In genomic region chr3:86112766-86113165, GRCm38 (mm10) we compare ENCODE assay signal across 25 mouse cellular contexts. TPM values are rescaled to one million over a fixed set of nuclear protein-coding genes. Genes with fewer than 3 reads are reported as not detected.
DNase-seq lines count a peak whose midpoint lies in the region; ATAC-seq and TF ChIP-seq lines count a peak whose summit lies in the region.
"Had no signal": no experiment of that assay in that cellular context is flagged by ENCODE, and none has a peak within 500 bp of the region (broad histone marks: within the 10 kb centered on the region; RNA-seq: fewer than 3 reads in every experiment).

No protein-coding gene starts in this region.

- H3K36me3 ChIP-seq in forebrain, postnatal 0 days (ENCODE audit: insufficient read depth) = peaks cover 5% of the 10 kb centered on the region; the same call in 1 of the 2 replicates
- 0 out of 2 replicates have a peak, but pooled peaks cover 4% of the 10 kb centered on the region for H3K36me3 ChIP-seq in forebrain, embryonic 15.5 days
- H3K36me3 ChIP-seq in liver, embryonic 12.5 days = peaks cover 29% of the 10 kb centered on the region
- H3K36me3 ChIP-seq in midbrain, embryonic 11.5 days (ENCODE audit: control insufficient read depth, insufficient read depth, low read length) = no peaks in the 10 kb centered on the region
- peaks cover 9% of the 10 kb centered on the region for H3K36me3 ChIP-seq in midbrain, embryonic 10.5 days

- no peak overlapping the region for H3K4me3 ChIP-seq in forebrain, postnatal 0 days (ENCODE audit: low read depth, low read length)
- H3K4me3 ChIP-seq in forebrain, embryonic 15.5 days = no peak overlapping the region
- no peak overlapping the region for H3K4me3 ChIP-seq in liver, embryonic 12.5 days
- H3K4me3 ChIP-seq in midbrain, embryonic 11.5 days (ENCODE audit: low read depth, low read length) = no peak overlapping the region
- H3K4me3 ChIP-seq in midbrain, embryonic 10.5 days = no peak overlapping the region
- H3K4me3 ChIP-seq: forebrain, embryonic 10.5 days; forebrain, embryonic 13.5 days; heart, embryonic 12.5 days; heart, embryonic 15.5 days; hindbrain, embryonic 10.5 days; hindbrain, embryonic 13.5 days had no signal

- H3K9me3 ChIP-seq in forebrain, postnatal 0 days (ENCODE audit: low read length) = no peaks in the 10 kb centered on the region
- H3K9me3 ChIP-seq in forebrain, embryonic 15.5 days = no peaks in the 10 kb centered on the region
- H3K9me3 ChIP-seq in liver, embryonic 12.5 days (replicated peaks) = peaks cover 7% of the 10 kb centered on the region; the same call in 1 of the 2 replicates
- no peaks in the 10 kb centered on the region for H3K9me3 ChIP-seq in midbrain, embryonic 11.5 days (ENCODE audit: control insufficient read depth, low read length)
- H3K9me3 ChIP-seq in midbrain, embryonic 10.5 days (replicated peaks) = no peaks in the 10 kb centered on the region; the same call in 1 of the 2 replicates
- H3K9me3 ChIP-seq: forebrain, embryonic 13.5 days; heart, embryonic 12.5 days; hindbrain, embryonic 13.5 days had no signal

- no peak for DNase-seq in forebrain, postnatal 0 days
- no peak for DNase-seq in liver
- DNase-seq in midbrain, embryonic 11.5 days (ENCODE audit: low spot score, missing footprints) = peak; percentile 69
- DNase-seq in midbrain, embryonic 10.5 days (ENCODE audit: low spot score) = no peak
- DNase-seq in kidney, adult 11 months = no peak
- DNase-seq: adrenal gland, adult 8-10 months; adrenal gland, postnatal 25 days; cerebellum, adult 11-12 months; cerebellum, adult 9-10 months; cerebellum, postnatal 14 days; gastrocnemius, postnatal 10 days; gastrocnemius, postnatal 36 days; heart, postnatal 10 days; heart, postnatal 36 days had no signal

- H3K4me2 ChIP-seq in forebrain, postnatal 0 days (ENCODE audit: low read depth) = no peak overlapping the region
- no peak overlapping the region for H3K4me2 ChIP-seq in forebrain, embryonic 15.5 days (replicated peaks)
- no peak overlapping the region for H3K4me2 ChIP-seq in liver, embryonic 12.5 days
- no peak overlapping the region for H3K4me2 ChIP-seq in midbrain, embryonic 11.5 days
- H3K4me2 ChIP-seq: forebrain, embryonic 13.5 days; heart, embryonic 12.5 days; heart, embryonic 15.5 days; hindbrain, embryonic 13.5 days had no signal

- no peak overlapping the region for H3K27ac ChIP-seq in forebrain, postnatal 0 days (ENCODE audit: low read depth, low read length)
- no peak overlapping the region for H3K27ac ChIP-seq in forebrain, embryonic 15.5 days (replicated peaks)
- 0 out of 2 replicates have a peak overlapping the region, but pooled peaks have one; percentile 2 for H3K27ac ChIP-seq in liver, embryonic 12.5 days
- H3K27ac ChIP-seq in midbrain, embryonic 11.5 days (ENCODE audit: low read depth, low read length) = no peak overlapping the region
- H3K27ac ChIP-seq in midbrain, embryonic 10.5 days (replicated peaks) = no peak overlapping the region
- H3K27ac ChIP-seq: forebrain, embryonic 10.5 days; forebrain, embryonic 13.5 days; heart, embryonic 15.5 days; hindbrain, embryonic 10.5 days; hindbrain, embryonic 13.5 days had no signal

- ATAC-seq in forebrain, postnatal 0 days = peak; percentile 14; the same call in 1 of the 2 replicates
- no peak for ATAC-seq in forebrain, embryonic 15.5 days (replicated peaks)
- ATAC-seq in liver, embryonic 12.5 days = no peak
- no peak for ATAC-seq in midbrain, embryonic 11.5 days (ENCODE audit: low FRiP score)
- ATAC-seq in megakaryocyte progenitor cell, adult 5-6 weeks (replicated peaks; ENCODE audit: poor library complexity) = peak; percentile 25; the same call in 1 of the 2 replicates
- ATAC-seq: activated CD4-positive, CD25-positive, alpha-beta regulatory T cell, adult 4 months; forebrain, embryonic 13.5 days; hindbrain, embryonic 16.5 days had no signal

- WGBS in forebrain, postnatal 0 days = 66% methylated on average over 7 of the region's 7 CpGs
- 70% methylated on average over 7 of the region's 7 CpGs for WGBS in forebrain, embryonic 15.5 days
- 50% methylated on average over 7 of the region's 7 CpGs for WGBS in liver, embryonic 12.5 days (ENCODE audit: insufficient replicate concordance)
- WGBS in midbrain, embryonic 11.5 days = 88% methylated on average over 7 of the region's 7 CpGs
- 90% methylated on average over 7 of the region's 7 CpGs for WGBS in midbrain, embryonic 10.5 days

- no peak overlapping the region for H3K9ac ChIP-seq in forebrain, postnatal 0 days
- no peak overlapping the region for H3K9ac ChIP-seq in forebrain, embryonic 15.5 days (replicated peaks)
- no peak overlapping the region for H3K9ac ChIP-seq in liver, embryonic 12.5 days
- no peak overlapping the region for H3K9ac ChIP-seq in midbrain, embryonic 11.5 days (ENCODE audit: low read length)
- H3K9ac ChIP-seq: forebrain, embryonic 13.5 days; heart, embryonic 12.5 days; heart, embryonic 15.5 days; hindbrain, embryonic 13.5 days had no signal

- no peaks in the 10 kb centered on the region for H3K27me3 ChIP-seq in forebrain, postnatal 0 days (ENCODE audit: insufficient read depth, low read length)
- no peaks in the 10 kb centered on the region for H3K27me3 ChIP-seq in forebrain, embryonic 15.5 days
- H3K27me3 ChIP-seq in liver, embryonic 12.5 days (replicated peaks) = no peaks in the 10 kb centered on the region
- no peaks in the 10 kb centered on the region for H3K27me3 ChIP-seq in midbrain, embryonic 11.5 days (ENCODE audit: control insufficient read depth, insufficient read depth, low read length)
- no peaks in the 10 kb centered on the region for H3K27me3 ChIP-seq in midbrain, embryonic 10.5 days (ENCODE audit: low read depth, poor library complexity, severe bottlenecking)
- H3K27me3 ChIP-seq: forebrain, embryonic 13.5 days; heart, embryonic 12.5 days; heart, embryonic 15.5 days; hindbrain, embryonic 13.5 days had no signal

- H3K4me1 ChIP-seq in forebrain, postnatal 0 days (ENCODE audit: insufficient read depth) = no peaks in the 10 kb centered on the region
- no peaks in the 10 kb centered on the region for H3K4me1 ChIP-seq in forebrain, embryonic 15.5 days
- H3K4me1 ChIP-seq in liver, embryonic 12.5 days = peaks cover 48% of the 10 kb centered on the region
- peaks cover 1% of the 10 kb centered on the region; the same call in 1 of the 2 replicates for H3K4me1 ChIP-seq in midbrain, embryonic 11.5 days (ENCODE audit: control insufficient read depth, insufficient read depth, low read length)
- peaks cover 11% of the 10 kb centered on the region for H3K4me1 ChIP-seq in midbrain, embryonic 10.5 days
- H3K4me1 ChIP-seq: forebrain, embryonic 13.5 days had no signal

- no peak for TF ChIP-seq CTCF in forebrain, postnatal 0 days (IDR thresholded peaks at IDR 0.05; ENCODE audit: low read depth)

RNA-seq across cellular contexts. Expression of gene Rps3a1, which starts 29.7 kb away (rescaled TPM):
- total RNA-seq in forebrain, postnatal 0 days (2014; rRNA removed) = 996 and 1,231 TPM in 2 replicates
- polyA plus RNA-seq in forebrain, postnatal 0 days (2015; fragmentation: Nextera tagmentation; extraction: Ambion mirVana) = 709 and 888 TPM in 2 replicates
- 707 and 713 TPM in 2 replicates for polyA plus RNA-seq in forebrain, embryonic 15.5 days (2015; fragmentation: Nextera tagmentation; extraction: Ambion mirVana)
- 1,175 and 1,195 TPM in 2 replicates for polyA plus RNA-seq in liver, embryonic 12.5 days (2016; fragmentation: Nextera tagmentation; extraction: Ambion mirVana)
- 1,104 and 1,128 TPM in 2 replicates for polyA plus RNA-seq in midbrain, embryonic 11.5 days (2014; fragmentation: Nextera tagmentation; extraction: Ambion mirVana)
- polyA plus RNA-seq in midbrain, embryonic 10.5 days (2016; fragmentation: Nextera tagmentation; extraction: Ambion mirVana) = 943 and 1,130 TPM in 2 replicates
- total RNA-seq in megakaryocyte progenitor cell, adult 5-6 weeks (2015) = 3,851 and 3,962 TPM in 2 replicates
- 6,854 and 7,683 TPM in 2 replicates for total RNA-seq in megakaryocyte progenitor cell, adult 5-6 weeks (2017)

Comparison
In these comparisons a context has a peak if more than half of its experiments do, and no peak if none do; other contexts are left out.
1. ATAC-seq: peak in forebrain, postnatal 0 days (single experiment) and megakaryocyte progenitor cell, adult 5-6 weeks (single experiment); none in forebrain, embryonic 15.5 days (single experiment), liver, embryonic 12.5 days (single experiment) and midbrain, embryonic 11.5 days (single experiment).